Mouse (Mus musculus): ENCODE measurements around the gene Nr1i3. TPM values are rescaled to one million over a fixed set of nuclear protein-coding genes. Genes with fewer than 3 reads are reported as not detected.

Nr1i3 gene
- total RNA-seq (2017) = 0.25 TPM in 1 of 2 replicates, not detected in the other

- no peak for ATAC-seq (ENCODE audit: extremely low read depth, insufficient number of reproducible peaks, low FRiP score, poor library complexity, severe bottlenecking)
Observed at GRCm38 (mm10) chr1:171213801-171214496, at the start of gene Nr1i3. Gene Nr1i3 (plus strand): TSS chr1:171213970.

- no peak for ATAC-seq (ENCODE audit: extremely low read depth, insufficient number of reproducible peaks, low FRiP score, poor library complexity, severe bottlenecking)
Observed at GRCm38 (mm10) chr1:171164258-171164657, 49.5 kb upstream of the Nr1i3 start.

- ATAC-seq (ENCODE audit: extremely low read depth, insufficient number of reproducible peaks, low FRiP score, poor library complexity, severe bottlenecking) = no peak
Observed at GRCm38 (mm10) chr1:171165629-171166345, 48.0 kb upstream of the Nr1i3 start.

- ATAC-seq (ENCODE audit: extremely low read depth, insufficient number of reproducible peaks, low FRiP score, poor library complexity, severe bottlenecking) = no peak
Observed at GRCm38 (mm10) chr1:171168906-171169305, 44.9 kb upstream of the Nr1i3 start.

GRCm38 (mm10) chr1:171169913-171170312, 43.9 kb upstream of the Nr1i3 start:
- no peak for ATAC-seq (ENCODE audit: extremely low read depth, insufficient number of reproducible peaks, low FRiP score, poor library complexity, severe bottlenecking)

- ATAC-seq (ENCODE audit: extremely low read depth, insufficient number of reproducible peaks, low FRiP score, poor library complexity, severe bottlenecking) = no peak
Observed at GRCm38 (mm10) chr1:171171138-171171537, 42.6 kb upstream of the Nr1i3 start.

GRCm38 (mm10) chr1:171172779-171173178, 41.0 kb upstream of the Nr1i3 start:
- ATAC-seq (ENCODE audit: extremely low read depth, insufficient number of reproducible peaks, low FRiP score, poor library complexity, severe bottlenecking) = no peak

- ATAC-seq (ENCODE audit: extremely low read depth, insufficient number of reproducible peaks, low FRiP score, poor library complexity, severe bottlenecking) = no peak
Observed at GRCm38 (mm10) chr1:171179487-171180171, 34.1 kb upstream of the Nr1i3 start.

GRCm38 (mm10) chr1:171183025-171183424, 30.7 kb upstream of the Nr1i3 start:
- ATAC-seq (ENCODE audit: extremely low read depth, insufficient number of reproducible peaks, low FRiP score, poor library complexity, severe bottlenecking) = no peak

GRCm38 (mm10) chr1:171183620-171184019, 30.1 kb upstream of the Nr1i3 start:
- no peak for ATAC-seq (ENCODE audit: extremely low read depth, insufficient number of reproducible peaks, low FRiP score, poor library complexity, severe bottlenecking)

- peak; percentile 71 for ATAC-seq (ENCODE audit: extremely low read depth, insufficient number of reproducible peaks, low FRiP score, poor library complexity, severe bottlenecking)
Observed at GRCm38 (mm10) chr1:171184314-171184713, 29.5 kb upstream of the Nr1i3 start.

GRCm38 (mm10) chr1:171185655-171186054, 28.1 kb upstream of the Nr1i3 start:
- no peak for ATAC-seq (ENCODE audit: extremely low read depth, insufficient number of reproducible peaks, low FRiP score, poor library complexity, severe bottlenecking)

- no peak for ATAC-seq (ENCODE audit: extremely low read depth, insufficient number of reproducible peaks, low FRiP score, poor library complexity, severe bottlenecking)
Observed at GRCm38 (mm10) chr1:171187851-171188700, 25.7 kb upstream of the Nr1i3 start.

- no peak for ATAC-seq (ENCODE audit: extremely low read depth, insufficient number of reproducible peaks, low FRiP score, poor library complexity, severe bottlenecking)
Observed at GRCm38 (mm10) chr1:171189046-171189445, 24.7 kb upstream of the Nr1i3 start.

GRCm38 (mm10) chr1:171189476-171190114, 24.2 kb upstream of the Nr1i3 start:
- ATAC-seq (ENCODE audit: extremely low read depth, insufficient number of reproducible peaks, low FRiP score, poor library complexity, severe bottlenecking) = no peak

GRCm38 (mm10) chr1:171190832-171191231, 22.9 kb upstream of the Nr1i3 start:
- no peak for ATAC-seq (ENCODE audit: extremely low read depth, insufficient number of reproducible peaks, low FRiP score, poor library complexity, severe bottlenecking)

GRCm38 (mm10) chr1:171192283-171192682, 21.5 kb upstream of the Nr1i3 start:
- ATAC-seq (ENCODE audit: extremely low read depth, insufficient number of reproducible peaks, low FRiP score, poor library complexity, severe bottlenecking) = no peak

GRCm38 (mm10) chr1:171193093-171193840, 20.5 kb upstream of the Nr1i3 start:
- no peak for ATAC-seq (ENCODE audit: extremely low read depth, insufficient number of reproducible peaks, low FRiP score, poor library complexity, severe bottlenecking)

Data from neutrophil, adult 5-6 weeks (primary cell).